Mouse (Mus musculus) midbrain, embryonic 13.5 days (tissue): ENCODE measurements around the gene Olfr38. TPM values are rescaled to one million over a fixed set of nuclear protein-coding genes. Genes with fewer than 3 reads are reported as not detected.

Source experiments
- ATAC-seq: fragments of 200-750 bp; cut with Nextera tagmentation; 2 replicates; pipeline ENCODE4 v1.8.0; 2017; ENCODE audit warnings: mild to moderate bottlenecking, moderate TSS enrichment, moderate library complexity
- H3K27ac ChIP-seq: fragments of 300-500 bp; sonication (generic); 2 replicates; pipeline ENCODE4 v1.5.1; 2015; ENCODE audit warnings: inconsistent platforms, mild to moderate bottlenecking, moderate library complexity
- H3K27me3 ChIP-seq: fragments of 300-500 bp; sonication (generic); 2 replicates; pipeline ENCODE4 v1.6.1; 2015; ENCODE audit warnings: mild to moderate bottlenecking, inconsistent platforms
- H3K36me3 ChIP-seq: fragments of 300-500 bp; sonication (generic); 2 replicates; pipeline ENCODE4 v1.6.1; 2015; ENCODE audit warnings: mild to moderate bottlenecking, inconsistent platforms
- H3K4me1 ChIP-seq: fragments of 300-500 bp; sonication (generic); replicated peaks from 2 replicates; pipeline ENCODE4 v1.6.1; 2015; ENCODE audit warnings: inconsistent platforms
- H3K4me2 ChIP-seq: fragments of 300-500 bp; sonication (generic); replicated peaks from 2 replicates; pipeline ENCODE4 v1.6.1; 2015; ENCODE audit warnings: moderate library complexity, mild to moderate bottlenecking, inconsistent platforms
- H3K4me3 ChIP-seq: fragments of 300-500 bp; sonication (generic); replicated peaks from 2 replicates; pipeline ENCODE4 v1.5.1; 2015; ENCODE audit warnings: mild to moderate bottlenecking, inconsistent platforms
- H3K9ac ChIP-seq: fragments of 300-500 bp; sonication (generic); replicated peaks from 2 replicates; pipeline ENCODE4 v1.6.1; 2015; ENCODE audit warnings: mild to moderate bottlenecking, inconsistent platforms
- H3K9me3 ChIP-seq: fragments of 300-500 bp; sonication (generic); 2 replicates; pipeline ENCODE4 v1.6.1; 2016; ENCODE audit warnings: mild to moderate bottlenecking, inconsistent platforms
- WGBS: fragments of 180-500 bp; shearing (Covaris S2); methylation state at CpG from one replicate; pipeline ENCODE4 v1.1.7; 2015; 5-methylcytosine and 5-hydroxymethylcytosine counted together
- polyA plus RNA-seq: library from polyadenylated mRNA; unstranded; fragments of >200 nt; fragmentation: Nextera tagmentation; extraction: Ambion mirVana; gene quantifications from 2 replicates; pipeline ENCODE4 v1.2.1, GENCODE M21; 2015

Gene Olfr38
- polyA plus RNA-seq: not detected in 2 replicates

GRCm38 (mm10) chr6:42756104-42756503 is at the start of gene Olfr38:
Olfr38 (plus strand) TSS chr6:42756404.
- no peak within 1 kb of the TSS for H3K9ac ChIP-seq
- H3K4me1 ChIP-seq: no peaks in the 10 kb centered on the region
- H3K27me3 ChIP-seq: no peaks in the 10 kb centered on the region
- ATAC-seq: no peak
- no peak within 1 kb of the TSS for H3K27ac ChIP-seq
- WGBS: 66% methylated on average over 1 of the region's 1 CpGs
- H3K4me3 ChIP-seq: no peak within 1 kb of the TSS
- no peaks in the 10 kb centered on the region for H3K9me3 ChIP-seq
- no peaks in the 10 kb centered on the region for H3K36me3 ChIP-seq
- H3K4me2 ChIP-seq: no peak within 1 kb of the TSS

DNA sequence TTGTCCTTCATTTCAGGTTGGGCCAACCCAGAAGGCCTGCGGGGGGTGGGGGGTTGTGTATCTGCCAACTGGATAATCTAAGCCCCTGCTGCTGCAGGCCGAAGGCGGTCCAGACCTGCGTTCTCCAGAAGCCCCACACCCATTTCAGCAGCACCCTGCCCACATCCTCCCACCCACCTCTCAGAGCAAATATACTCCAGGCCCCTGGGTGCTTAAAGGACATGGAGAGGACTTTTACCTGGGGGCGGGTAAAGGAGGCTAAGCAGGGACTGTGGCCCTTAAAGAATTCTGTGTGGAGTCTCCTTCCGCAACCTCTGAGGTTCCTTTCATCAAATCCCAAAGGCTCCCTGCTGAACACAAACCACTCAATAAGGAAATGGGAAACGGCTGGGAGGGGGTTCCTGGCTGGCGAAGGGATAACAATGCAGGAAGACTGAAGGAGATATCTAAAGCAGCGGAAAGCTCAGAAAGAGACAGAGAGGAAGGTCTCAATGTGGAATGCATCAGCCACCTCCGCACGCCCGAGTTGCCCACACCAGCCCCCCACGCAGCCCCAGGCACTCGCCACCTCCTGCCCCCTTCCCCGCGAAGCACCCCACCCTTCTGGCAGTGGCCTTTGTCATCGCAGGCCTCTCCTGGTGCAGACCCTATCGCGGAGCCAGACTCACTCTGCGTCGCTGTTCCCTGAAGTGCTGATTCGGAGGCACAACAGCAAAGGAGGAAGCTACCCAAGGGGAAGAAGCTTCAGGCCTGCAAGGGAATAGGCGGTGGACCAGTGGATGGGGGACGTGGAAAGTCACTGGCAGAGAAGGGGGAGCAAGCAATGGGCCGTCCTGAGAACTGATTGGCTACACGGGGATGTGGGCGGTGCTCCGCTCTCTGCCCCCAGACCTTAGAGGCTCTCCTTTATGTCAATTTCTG is 46.7 kb upstream of the Olfr38 start, which contains the start of gene Tcaf1:
Tcaf1 (minus strand) TSS at position 798 of the 921 bp plus-strand sequence.
- H3K36me3 ChIP-seq: no peaks in the 10 kb centered on the region
- peaks cover 29% of the 10 kb centered on the region for H3K4me1 ChIP-seq
- H3K4me3 ChIP-seq: peak within 1 kb of the TSS; percentile 83
- H3K27me3 ChIP-seq: no peaks in the 10 kb centered on the region
- H3K27ac ChIP-seq: peak within 1 kb of the TSS; percentile 98
- H3K9ac ChIP-seq: peak within 1 kb of the TSS; percentile 96
- WGBS: 1% methylated on average over 28 of the region's 28 CpGs
- no peaks in the 10 kb centered on the region for H3K9me3 ChIP-seq
- H3K4me2 ChIP-seq: peak within 1 kb of the TSS; percentile 70
- peak; percentile 100 for ATAC-seq

GRCm38 (mm10) chr6:42714668-42715067 is 41.5 kb upstream of the Olfr38 start:
- Histone ChIP-seq H3K27ac (no peak overlapping the region), H3K9ac (no peak overlapping the region), H3K4me3 (no peak overlapping the region), H3K9me3 (no peaks in the 10 kb centered on the region), H3K36me3 (no peaks in the 10 kb centered on the region), H3K27me3 (no peaks in the 10 kb centered on the region), H3K4me1 (peaks cover 7% of the 10 kb centered on the region; the same call in 1 of the 2 replicates), H3K4me2 (no peak overlapping the region)
- ATAC-seq: no peak
- 72% methylated on average over 8 of the region's 8 CpGs for WGBS

- no peaks in the 10 kb centered on the region for H3K27me3 ChIP-seq
- no peak overlapping the region for H3K27ac ChIP-seq
- H3K4me3 ChIP-seq: no peak overlapping the region
- H3K9me3 ChIP-seq: no peaks in the 10 kb centered on the region
- ATAC-seq: no peak
- H3K4me1 ChIP-seq: peaks cover 5% of the 10 kb centered on the region; the same call in 1 of the 2 replicates
- no peaks in the 10 kb centered on the region for H3K36me3 ChIP-seq
- no peak overlapping the region for H3K4me2 ChIP-seq
- no peak overlapping the region for H3K9ac ChIP-seq
Observed at GRCm38 (mm10) chr6:42717973-42718372, 38.2 kb upstream of the Olfr38 start.

DNA sequence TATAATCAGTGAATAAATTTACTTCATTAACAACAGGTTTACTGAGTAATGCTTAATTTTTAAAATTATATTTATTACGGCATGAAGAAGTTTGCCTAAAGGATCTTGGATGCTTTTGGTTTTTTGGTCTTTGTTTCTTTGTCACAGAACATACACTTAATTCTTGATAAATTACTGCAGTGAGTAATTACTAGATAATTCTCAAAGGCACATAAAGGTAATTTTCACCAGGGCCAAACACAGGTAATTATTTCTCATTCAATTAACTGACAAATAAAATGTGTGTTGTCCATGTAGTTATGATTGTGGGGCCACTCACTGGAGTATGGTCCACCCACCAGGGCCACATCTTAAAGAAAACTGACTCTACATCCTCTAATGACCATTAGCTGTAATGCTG is 17.1 kb upstream of the Olfr38 start, which contains the start of gene Olfr453:
Olfr453 (plus strand) TSS at position 301 of the 400 bp plus-strand sequence.
- Histone ChIP-seq H3K4me1 (no peaks in the 10 kb centered on the region), H3K9me3 (no peaks in the 10 kb centered on the region), H3K36me3 (no peaks in the 10 kb centered on the region), H3K4me3 (no peak within 1 kb of the TSS), H3K4me2 (no peak within 1 kb of the TSS), H3K27me3 (no peaks in the 10 kb centered on the region), H3K9ac (no peak within 1 kb of the TSS), H3K27ac (no peak within 1 kb of the TSS)
- WGBS: 98% methylated on average over 1 of the region's 1 CpGs
- ATAC-seq: no peak

DNA sequence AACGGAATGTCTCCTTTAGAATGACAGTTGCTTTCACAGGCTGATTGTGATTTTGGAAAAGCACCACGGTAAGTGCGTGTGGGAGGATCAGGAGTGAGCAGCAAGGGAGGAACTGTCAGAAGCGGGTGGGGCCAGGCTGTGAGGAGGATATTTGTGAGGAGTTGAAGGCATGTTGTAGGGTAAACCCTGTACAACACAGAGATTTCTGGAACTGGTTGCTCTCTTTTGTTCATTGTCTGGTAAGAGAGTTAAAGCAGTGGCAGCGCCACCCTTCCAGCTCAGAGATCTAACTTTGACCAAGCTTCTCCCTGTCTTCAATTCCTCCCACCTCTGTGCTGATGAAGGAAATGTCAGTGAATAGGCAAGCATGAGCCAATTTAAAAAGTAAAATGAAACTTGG is 13.9 kb upstream of the Olfr38 start:
- no peaks in the 10 kb centered on the region for H3K4me1 ChIP-seq
- no peak overlapping the region for H3K4me3 ChIP-seq
- H3K9ac ChIP-seq: no peak overlapping the region
- no peak overlapping the region for H3K4me2 ChIP-seq
- ATAC-seq: no peak
- H3K27ac ChIP-seq: no peak overlapping the region
- no peaks in the 10 kb centered on the region for H3K36me3 ChIP-seq
- no peaks in the 10 kb centered on the region for H3K27me3 ChIP-seq
- 81% methylated on average over 5 of the region's 5 CpGs for WGBS
- no peaks in the 10 kb centered on the region for H3K9me3 ChIP-seq

DNA sequence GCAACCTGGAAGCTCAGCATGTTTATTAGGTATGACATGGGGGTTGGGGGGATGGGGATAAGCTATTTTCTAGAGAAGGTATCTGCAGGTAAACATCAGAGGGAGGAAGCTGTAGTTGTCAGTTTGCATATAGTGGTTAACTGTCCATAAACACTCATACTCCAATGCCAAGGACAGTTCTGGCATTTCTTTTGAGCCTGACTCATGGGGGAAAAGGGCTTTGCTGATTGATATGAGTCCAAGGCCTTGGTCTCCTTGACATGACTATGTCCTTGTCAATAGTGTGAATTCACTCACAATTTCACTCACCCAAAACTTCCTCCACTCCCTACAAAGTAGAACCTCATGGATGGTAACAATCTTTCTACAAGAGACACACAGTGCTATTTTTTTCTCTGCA is 8.4 kb upstream of the Olfr38 start:
- ATAC-seq: no peak
- Histone ChIP-seq H3K27ac (no peak overlapping the region), H3K36me3 (no peaks in the 10 kb centered on the region), H3K9ac (no peak overlapping the region), H3K4me2 (no peak overlapping the region), H3K4me3 (no peak overlapping the region), H3K4me1 (no peaks in the 10 kb centered on the region), H3K27me3 (no peaks in the 10 kb centered on the region), H3K9me3 (no peaks in the 10 kb centered on the region)

DNA sequence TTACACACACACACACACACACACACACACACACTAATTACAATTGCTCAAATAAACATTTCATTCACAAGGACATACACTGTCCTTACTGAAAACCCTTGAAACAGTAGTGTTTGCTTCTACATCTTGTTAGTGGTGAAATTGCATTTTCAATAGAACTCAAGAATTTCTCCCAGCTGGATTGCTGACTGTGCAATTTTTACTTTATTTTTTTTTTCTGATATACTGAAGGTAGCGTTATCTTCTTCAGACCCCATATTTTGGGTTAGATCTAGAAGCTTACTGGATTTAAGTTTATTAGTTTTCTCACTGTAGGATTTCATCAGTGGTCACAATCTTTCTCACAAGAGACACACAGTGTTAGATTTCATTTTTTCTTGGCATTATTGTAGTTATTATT is 20.9 kb downstream of the Olfr38 start:
- Histone ChIP-seq H3K4me1 (no peaks in the 10 kb centered on the region), H3K4me2 (no peak overlapping the region), H3K27ac (no peak overlapping the region), H3K27me3 (no peaks in the 10 kb centered on the region), H3K9me3 (no peaks in the 10 kb centered on the region), H3K36me3 (no peaks in the 10 kb centered on the region), H3K9ac (no peak overlapping the region), H3K4me3 (no peak overlapping the region)
- 91% methylated on average over 1 of the region's 1 CpGs for WGBS
- ATAC-seq: no peak

- Histone ChIP-seq H3K27ac (no peak within 1 kb of the TSS), H3K36me3 (no peaks in the 10 kb centered on the region), H3K4me1 (no peaks in the 10 kb centered on the region), H3K9me3 (no peaks in the 10 kb centered on the region), H3K27me3 (no peaks in the 10 kb centered on the region), H3K4me3 (no peak within 1 kb of the TSS), H3K9ac (no peak within 1 kb of the TSS), H3K4me2 (no peak within 1 kb of the TSS)
- no peak for ATAC-seq
Observed at GRCm38 (mm10) chr6:42784793-42785192, 28.6 kb downstream of the Olfr38 start, which contains the start of gene Olfr452. Olfr452 (plus strand) TSS chr6:42785093.

DNA sequence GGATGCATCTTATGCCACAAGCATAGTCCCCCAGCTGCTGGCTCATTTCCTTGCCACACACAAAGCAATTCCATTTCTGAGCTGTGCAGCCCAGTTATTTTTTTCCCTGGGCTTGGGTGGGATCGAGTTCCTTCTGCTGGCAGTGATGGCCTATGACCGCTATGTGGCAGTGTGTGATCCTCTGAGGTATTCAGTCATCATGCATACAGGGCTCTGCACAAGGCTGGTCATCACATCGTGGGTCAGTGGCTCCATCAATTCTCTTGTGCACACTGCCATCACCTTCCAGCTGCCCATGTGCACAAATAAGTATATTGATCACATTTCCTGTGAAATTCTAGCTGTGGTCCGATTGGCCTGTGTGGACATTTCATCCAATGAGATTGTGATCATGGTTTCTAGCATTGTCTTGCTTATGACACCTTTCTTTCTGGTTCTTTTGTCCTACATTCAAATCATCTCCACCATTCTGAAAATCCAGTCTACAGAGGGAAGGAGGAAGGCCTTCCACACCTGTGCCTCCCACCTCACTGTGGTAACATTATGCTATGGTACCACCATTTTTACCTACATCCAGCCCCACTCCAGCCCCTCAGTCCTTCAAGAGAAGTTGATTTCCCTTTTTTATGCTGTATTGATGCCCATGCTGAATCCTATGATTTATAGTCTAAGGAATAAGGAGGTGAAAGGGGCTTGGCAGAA is 34.2 kb downstream of the Olfr38 start:
- Histone ChIP-seq H3K4me1 (no peaks in the 10 kb centered on the region), H3K4me2 (no peak overlapping the region), H3K4me3 (no peak overlapping the region), H3K27me3 (no peaks in the 10 kb centered on the region), H3K9me3 (no peaks in the 10 kb centered on the region), H3K36me3 (no peaks in the 10 kb centered on the region), H3K9ac (no peak overlapping the region), H3K27ac (peak overlapping the region; percentile 56; the same call in 1 of the 2 replicates)
- ATAC-seq: peak; percentile 70; the same call in 1 of the 2 replicates
- WGBS: 47% methylated on average over 4 of the region's 4 CpGs

DNA sequence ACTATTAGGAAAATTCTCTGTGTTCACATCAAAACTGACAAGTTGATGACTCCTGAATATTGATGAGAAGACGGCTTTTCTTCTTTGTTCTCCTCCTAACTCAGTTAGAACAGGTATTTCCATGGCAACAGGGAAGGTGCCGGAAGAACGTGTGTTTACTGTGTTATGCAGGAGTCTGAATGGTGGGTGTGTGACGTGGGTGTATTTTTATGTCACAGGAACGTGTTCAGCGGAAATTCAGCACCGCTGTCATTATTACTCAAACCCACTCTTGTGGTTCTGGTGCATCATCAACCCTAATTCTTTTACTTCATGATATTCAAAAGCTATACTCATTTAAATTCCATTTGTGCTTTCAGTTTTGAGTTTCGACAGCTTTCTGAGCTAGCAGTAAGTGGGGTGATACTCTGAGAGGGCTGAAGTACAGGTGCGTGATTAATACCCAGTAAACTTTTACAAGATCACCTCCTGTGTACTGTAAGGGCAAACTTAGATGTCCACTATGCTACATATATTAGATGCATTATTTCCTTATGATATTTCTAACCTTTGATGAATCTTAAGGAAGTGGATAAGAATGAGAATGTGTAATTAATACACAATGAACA is 34.8 kb downstream of the Olfr38 start:
- Histone ChIP-seq H3K27me3 (no peaks in the 10 kb centered on the region), H3K4me3 (no peak overlapping the region), H3K4me2 (no peak overlapping the region), H3K9me3 (no peaks in the 10 kb centered on the region), H3K27ac (0 out of 2 replicates have a peak overlapping the region, but pooled peaks have one; percentile 56), H3K4me1 (no peaks in the 10 kb centered on the region), H3K9ac (no peak overlapping the region), H3K36me3 (no peaks in the 10 kb centered on the region)
- WGBS: 74% methylated on average over 9 of the region's 9 CpGs
- ATAC-seq: peak; percentile 71; the same call in 1 of the 2 replicates

GRCm38 (mm10) chr6:42794982-42795381 is 38.8 kb downstream of the Olfr38 start:
- Histone ChIP-seq H3K4me3 (no peak overlapping the region), H3K4me2 (no peak overlapping the region), H3K27ac (no peak overlapping the region), H3K9me3 (no peaks in the 10 kb centered on the region), H3K36me3 (no peaks in the 10 kb centered on the region), H3K27me3 (no peaks in the 10 kb centered on the region), H3K9ac (no peak overlapping the region), H3K4me1 (no peaks in the 10 kb centered on the region)
- no peak for ATAC-seq
- 87% methylated on average over 3 of the region's 3 CpGs for WGBS
